Mouse (Mus musculus): Measurements from ENCODE around the gene Atg3. TPM values are rescaled to one million over a fixed set of nuclear protein-coding genes. Genes with fewer than 3 reads are reported as not detected.
A peak's percentile ranks its signal among the peaks of the same experiment; 100 is the strongest.

The Atg3 gene
- polyA plus RNA-seq, 1 experiment: 18.5 TPM

DNA sequence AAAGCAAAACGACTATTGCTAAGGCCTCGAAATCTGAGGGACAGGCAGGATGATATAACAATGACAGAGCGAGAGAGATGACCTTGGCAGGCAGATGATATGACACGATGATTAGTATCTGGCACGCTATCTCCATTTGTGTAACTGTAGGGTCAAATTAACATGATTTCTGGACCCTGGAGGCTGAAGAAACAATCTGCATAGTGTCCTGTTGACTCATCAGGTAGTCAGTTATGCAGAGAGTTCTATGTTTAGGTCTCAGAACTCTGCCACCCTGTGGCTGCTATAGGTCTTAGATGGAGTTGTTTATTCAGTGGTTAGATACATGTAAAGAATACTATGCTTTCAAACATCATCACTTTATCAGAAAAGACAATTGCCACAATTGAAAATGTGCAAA is 16.9 kb upstream of the Atg3 start:
- H3K4me1 ChIP-seq (ENCODE audit: control insufficient read depth, insufficient read depth, low read length): no peaks in the 10 kb centered on the region
- 78% methylated on average over 5 of the region's 5 CpGs for WGBS
- DNase-seq: no peak
- no peak overlapping the region for H3K4me3 ChIP-seq (replicated peaks; ENCODE audit: extremely low read depth, low read depth, low read length)
- no peak for TF ChIP-seq POLR2A (IDR thresholded peaks at IDR 0.05; ENCODE audit: borderline replicate concordance, extremely low read depth, low read depth, low read length)
- no peak for TF ChIP-seq CTCF (IDR thresholded peaks at IDR 0.05; ENCODE audit: insufficient read depth, low read length)

- Histone ChIP-seq H3K4me3 (replicated peaks; ENCODE audit: extremely low read depth, low read depth, low read length) (no peak overlapping the region), H3K4me1 (ENCODE audit: control insufficient read depth, insufficient read depth, low read length) (no peaks in the 10 kb centered on the region)
- DNase-seq: no peak
- no peak for TF ChIP-seq CTCF (IDR thresholded peaks at IDR 0.05; ENCODE audit: insufficient read depth, low read length)
- no peak for TF ChIP-seq POLR2A (IDR thresholded peaks at IDR 0.05; ENCODE audit: borderline replicate concordance, extremely low read depth, low read depth, low read length)
- 82% methylated on average over 5 of the region's 5 CpGs for WGBS
Observed at GRCm38 (mm10) chr16:45142565-45142964, 16.0 kb upstream of the Atg3 start.

GRCm38 (mm10) chr16:45145119-45145518 is 13.5 kb upstream of the Atg3 start:
- WGBS: 82% methylated on average over 6 of the region's 6 CpGs
- no peak for DNase-seq
- H3K4me1 ChIP-seq (ENCODE audit: control insufficient read depth, insufficient read depth, low read length): no peaks in the 10 kb centered on the region
- TF ChIP-seq CTCF (IDR thresholded peaks at IDR 0.05; ENCODE audit: insufficient read depth, low read length): no peak
- TF ChIP-seq POLR2A (IDR thresholded peaks at IDR 0.05; ENCODE audit: borderline replicate concordance, extremely low read depth, low read depth, low read length): no peak
- H3K4me3 ChIP-seq (replicated peaks; ENCODE audit: extremely low read depth, low read depth, low read length): no peak overlapping the region

DNA sequence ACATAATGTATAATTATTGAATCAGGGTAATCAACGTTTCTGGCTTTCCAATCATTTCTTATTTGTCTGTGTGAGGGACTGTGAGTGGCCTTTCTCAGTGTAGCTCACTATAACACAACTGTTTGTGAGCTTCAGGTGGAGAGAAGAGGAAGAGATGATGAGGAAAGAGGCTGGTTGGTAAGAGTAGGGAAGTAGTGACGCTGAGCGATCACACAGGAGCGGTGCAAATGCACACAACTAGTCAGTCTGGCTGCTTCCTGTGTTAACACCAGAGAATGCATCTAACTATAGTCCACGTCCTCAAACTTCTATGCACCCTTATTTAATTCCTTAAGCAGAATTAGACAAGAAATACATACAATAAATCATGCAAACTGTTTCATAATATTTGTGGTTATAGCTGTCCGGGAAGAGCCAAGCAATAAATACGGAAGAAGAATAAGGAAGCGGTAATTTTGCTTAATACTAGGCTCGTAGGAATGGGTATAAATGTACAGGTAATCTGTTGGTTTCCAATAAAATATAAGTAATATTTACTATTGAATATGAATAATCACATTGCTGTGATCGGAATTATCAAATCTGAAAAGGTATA is 10.0 kb upstream of the Atg3 start:
- peaks cover under 1% of the 10 kb centered on the region; the same call in 1 of the 2 replicates for H3K4me1 ChIP-seq (ENCODE audit: control insufficient read depth, insufficient read depth, low read length)
- 82% methylated on average over 10 of the region's 10 CpGs for WGBS
- no peak overlapping the region for H3K4me3 ChIP-seq (replicated peaks; ENCODE audit: extremely low read depth, low read depth, low read length)
- TF ChIP-seq CTCF (IDR thresholded peaks at IDR 0.05; ENCODE audit: insufficient read depth, low read length) (no peak), POLR2A (IDR thresholded peaks at IDR 0.05; ENCODE audit: borderline replicate concordance, extremely low read depth, low read depth, low read length) (no peak)
- no peak for DNase-seq

DNA sequence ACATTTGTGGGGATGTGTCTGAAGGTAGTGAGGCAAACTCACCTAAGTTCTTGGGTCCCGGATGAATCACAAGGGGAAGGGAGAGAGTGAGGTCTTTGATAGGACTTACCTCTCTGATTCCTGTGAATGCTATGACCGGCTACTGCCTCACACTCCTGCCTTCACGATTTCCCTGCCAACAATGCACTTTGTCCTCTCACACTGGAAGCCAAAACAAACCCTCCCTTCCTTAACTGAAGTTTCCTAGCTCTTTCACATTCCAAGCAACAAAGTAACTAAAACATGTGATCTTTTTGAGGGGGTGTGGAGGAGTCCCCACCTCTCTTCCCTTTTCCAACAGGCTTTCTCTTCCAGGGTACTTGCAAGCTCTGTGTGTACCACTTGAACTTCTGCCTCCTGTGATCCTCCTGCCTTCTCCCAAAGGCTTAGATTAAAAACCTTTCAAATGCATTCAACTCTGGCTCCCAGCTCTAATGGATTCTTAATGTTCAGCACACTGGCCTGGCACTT is 3.8 kb upstream of the Atg3 start:
- H3K4me1 ChIP-seq (ENCODE audit: control insufficient read depth, insufficient read depth, low read length): peaks cover 13% of the 10 kb centered on the region
- H3K4me3 ChIP-seq (replicated peaks; ENCODE audit: extremely low read depth, low read depth, low read length): no peak overlapping the region
- DNase-seq: peak; percentile 16
- TF ChIP-seq POLR2A (IDR thresholded peaks at IDR 0.05; ENCODE audit: borderline replicate concordance, extremely low read depth, low read depth, low read length) (no peak), CTCF (IDR thresholded peaks at IDR 0.05; ENCODE audit: insufficient read depth, low read length) (no peak)
- WGBS: 49% methylated on average over 3 of the region's 3 CpGs

GRCm38 (mm10) chr16:45158136-45158521 is 456 bp upstream of the Atg3 start:
- peak; percentile 80 for DNase-seq
- under 1% methylated on average over 20 of the region's 20 CpGs for WGBS
- TF ChIP-seq POLR2A (IDR thresholded peaks at IDR 0.05; ENCODE audit: borderline replicate concordance, extremely low read depth, low read depth, low read length): no peak; the same call in 1 of the 2 replicates
- TF ChIP-seq CTCF (IDR thresholded peaks at IDR 0.05; ENCODE audit: insufficient read depth, low read length): no peak

GRCm38 (mm10) chr16:45159389-45159716 is 768 bp downstream of the Atg3 start:
- under 1% methylated on average over 11 of the region's 11 CpGs for WGBS
- peaks cover 11% of the 10 kb centered on the region for H3K4me1 ChIP-seq (ENCODE audit: control insufficient read depth, insufficient read depth, low read length)
- TF ChIP-seq CTCF (IDR thresholded peaks at IDR 0.05; ENCODE audit: insufficient read depth, low read length): no peak
- H3K4me3 ChIP-seq (replicated peaks; ENCODE audit: extremely low read depth, low read depth, low read length): peak overlapping the region; percentile 96
- no peak for DNase-seq

More at GRCm38 (mm10) chr16:45158136-45158521, 456 bp upstream of the Atg3 start:
- Histone ChIP-seq H3K4me1 (ENCODE audit: control insufficient read depth, insufficient read depth, low read length) (peaks cover 14% of the 10 kb centered on the region), H3K4me3 (replicated peaks; ENCODE audit: extremely low read depth, low read depth, low read length) (peak overlapping the region; percentile 89)

GRCm38 (mm10) chr16:45178552-45178951 is 20.0 kb downstream of the Atg3 start:
- Histone ChIP-seq H3K4me3 (replicated peaks; ENCODE audit: extremely low read depth, low read depth, low read length) (no peak overlapping the region), H3K4me1 (ENCODE audit: control insufficient read depth, insufficient read depth, low read length) (no peaks in the 10 kb centered on the region)
- TF ChIP-seq CTCF (IDR thresholded peaks at IDR 0.05; ENCODE audit: insufficient read depth, low read length) (no peak), POLR2A (IDR thresholded peaks at IDR 0.05; ENCODE audit: borderline replicate concordance, extremely low read depth, low read depth, low read length) (no peak)
- no peak for DNase-seq
- 68% methylated on average over 2 of the region's 2 CpGs for WGBS

GRCm38 (mm10) chr16:45181824-45182223 is 23.2 kb downstream of the Atg3 start:
- no peak for DNase-seq
- no peak overlapping the region for H3K4me3 ChIP-seq (replicated peaks; ENCODE audit: extremely low read depth, low read depth, low read length)
- no peak for TF ChIP-seq CTCF (IDR thresholded peaks at IDR 0.05; ENCODE audit: insufficient read depth, low read length)
- no peak for TF ChIP-seq POLR2A (IDR thresholded peaks at IDR 0.05; ENCODE audit: borderline replicate concordance, extremely low read depth, low read depth, low read length)
- 88% methylated on average over 5 of the region's 5 CpGs for WGBS
- H3K4me1 ChIP-seq (ENCODE audit: control insufficient read depth, insufficient read depth, low read length): no peaks in the 10 kb centered on the region

DNA sequence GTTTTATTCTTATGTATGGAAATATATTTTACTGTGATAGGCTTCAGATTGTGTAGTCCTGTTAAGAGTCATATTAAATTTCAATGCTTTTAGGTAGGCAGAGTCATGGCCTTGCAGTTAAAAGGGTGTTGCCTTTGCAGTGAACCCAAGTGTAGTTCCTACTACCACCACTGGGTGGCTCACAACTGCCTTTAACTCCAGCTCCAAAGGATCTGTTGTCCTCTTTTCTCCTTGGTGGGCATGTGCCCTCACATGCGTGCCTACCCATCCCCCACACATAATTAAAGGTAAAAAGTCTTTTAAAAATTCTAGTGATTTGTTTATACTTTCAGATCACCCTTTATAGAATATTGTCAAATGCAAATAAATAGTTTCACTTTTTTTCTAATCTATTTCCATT is 34.0 kb downstream of the Atg3 start:
- Histone ChIP-seq H3K4me3 (replicated peaks; ENCODE audit: extremely low read depth, low read depth, low read length) (no peak overlapping the region), H3K4me1 (ENCODE audit: control insufficient read depth, insufficient read depth, low read length) (no peaks in the 10 kb centered on the region)
- TF ChIP-seq POLR2A (IDR thresholded peaks at IDR 0.05; ENCODE audit: borderline replicate concordance, extremely low read depth, low read depth, low read length): no peak
- TF ChIP-seq CTCF (IDR thresholded peaks at IDR 0.05; ENCODE audit: insufficient read depth, low read length): peak; percentile 65
- WGBS: 3% methylated on average over 1 of the region's 1 CpGs
- peak; percentile 65 for DNase-seq
